Mouse (Mus musculus) hindbrain, embryonic 10.5 days (tissue): Measurements from ENCODE around the gene Anxa6. TPM values are rescaled to one million over a fixed set of nuclear protein-coding genes. Genes with fewer than 3 reads are reported as not detected.

Experiments
- DNase-seq: peaks from one replicate; pipeline ENCODE4 v3.0.0-alpha.2; 2017; ENCODE audit warnings: low spot score
- H3K27ac ChIP-seq: fragments of 300-500 bp; sonication (generic); 2 replicates; pipeline ENCODE4 v1.5.1; 2016; ENCODE audit warnings: mild to moderate bottlenecking, moderate library complexity
- H3K27me3 ChIP-seq: fragments of 300-500 bp; sonication (generic); 2 replicates; pipeline ENCODE4 v1.6.1; 2016; ENCODE audit warnings: mild to moderate bottlenecking; ENCODE audit not compliant: poor library complexity, insufficient read depth, severe bottlenecking
- H3K36me3 ChIP-seq: fragments of 300-500 bp; sonication (generic); 2 replicates; pipeline ENCODE4 v1.6.1; 2016; ENCODE audit warnings: mild to moderate bottlenecking, moderate library complexity
- H3K4me1 ChIP-seq: fragments of 300-500 bp; sonication (generic); replicated peaks from 2 replicates; pipeline ENCODE4 v1.6.1; 2016; ENCODE audit warnings: mild to moderate bottlenecking
- H3K4me3 ChIP-seq: fragments of 300-500 bp; sonication (generic); 2 replicates; pipeline ENCODE4 v1.5.1; 2016; ENCODE audit warnings: mild to moderate bottlenecking, moderate library complexity
- H3K9me3 ChIP-seq: fragments of 300-500 bp; sonication (generic); 2 replicates; pipeline ENCODE4 v1.6.1; 2016; ENCODE audit warnings: mild to moderate bottlenecking, moderate library complexity
- WGBS: fragments of 180-500 bp; shearing (Covaris S2); methylation state at CpG from one replicate; pipeline ENCODE4 v1.1.7; 2016; 5-methylcytosine and 5-hydroxymethylcytosine counted together
- polyA plus RNA-seq: library from polyadenylated mRNA; unstranded; fragments of >200 nt; fragmentation: Nextera tagmentation; extraction: Ambion mirVana; gene quantifications from 2 replicates; pipeline ENCODE4 v1.2.1, GENCODE M21; 2016

Gene Anxa6
- polyA plus RNA-seq, 1 experiment from 2014 or later: 68.8 TPM

DNA sequence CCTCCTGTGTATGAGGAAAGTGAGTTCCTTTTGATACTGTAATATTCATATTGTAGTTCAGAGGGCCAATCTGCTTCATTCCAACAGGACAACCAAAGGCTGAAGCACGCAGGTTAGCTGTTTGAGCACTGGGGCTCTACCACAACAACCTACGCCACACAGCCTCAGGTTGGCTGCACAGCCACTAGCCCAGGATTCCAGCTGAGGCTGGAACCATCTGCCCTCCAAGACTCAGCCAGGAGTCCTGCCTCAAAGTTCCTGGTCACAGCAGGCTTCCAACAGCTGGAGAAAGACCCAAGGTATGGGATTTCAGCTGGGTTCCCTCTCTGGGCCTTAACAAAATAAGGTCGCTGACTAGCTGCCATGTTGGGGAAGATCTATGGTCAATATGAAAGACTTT is 9.7 kb downstream of the Anxa6 start:
- 0 out of 2 replicates have a peak, but pooled peaks cover 2% of the 10 kb centered on the region for H3K36me3 ChIP-seq
- 73% methylated on average over 3 of the region's 3 CpGs for WGBS
- no peak for DNase-seq
- H3K9me3 ChIP-seq: no peaks in the 10 kb centered on the region
- H3K27ac ChIP-seq: peak overlapping the region; percentile 91
- peaks cover 73% of the 10 kb centered on the region for H3K4me1 ChIP-seq
- H3K4me3 ChIP-seq: no peak overlapping the region
- H3K27me3 ChIP-seq: no peaks in the 10 kb centered on the region

DNA sequence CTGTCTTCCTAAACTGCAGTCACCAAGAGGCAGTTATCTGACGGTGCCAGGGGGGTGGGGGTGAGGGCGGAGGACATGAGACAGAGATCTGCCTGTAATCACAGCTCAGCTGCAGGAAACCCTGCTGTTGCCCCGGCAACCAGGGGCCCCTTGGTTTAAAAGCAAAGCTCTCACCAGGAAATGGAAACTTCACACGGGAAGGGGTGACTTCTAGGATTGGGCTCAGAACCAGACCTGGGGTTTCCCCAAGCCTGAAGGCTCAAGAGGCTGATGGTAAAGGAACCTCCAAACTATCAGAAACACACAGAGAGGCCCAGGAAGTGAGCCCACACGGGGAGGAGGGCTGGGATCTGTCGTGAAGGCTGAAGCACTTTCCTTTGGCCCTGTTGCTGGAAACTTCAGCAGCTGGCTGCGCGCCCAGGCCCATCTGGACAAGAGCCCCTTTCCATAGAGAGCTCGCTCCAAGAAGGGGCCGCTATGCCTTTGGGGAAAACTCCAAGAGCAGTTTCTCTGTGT is 10.1 kb downstream of the Anxa6 start:
- 0 out of 2 replicates have a peak, but pooled peaks cover 2% of the 10 kb centered on the region for H3K36me3 ChIP-seq
- H3K4me1 ChIP-seq: peaks cover 76% of the 10 kb centered on the region
- peak; percentile 81 for DNase-seq
- peak overlapping the region; percentile 35 for H3K4me3 ChIP-seq
- peak overlapping the region; percentile 91 for H3K27ac ChIP-seq
- no peaks in the 10 kb centered on the region for H3K9me3 ChIP-seq
- H3K27me3 ChIP-seq: no peaks in the 10 kb centered on the region
- WGBS: 21% methylated on average over 10 of the region's 10 CpGs

DNA sequence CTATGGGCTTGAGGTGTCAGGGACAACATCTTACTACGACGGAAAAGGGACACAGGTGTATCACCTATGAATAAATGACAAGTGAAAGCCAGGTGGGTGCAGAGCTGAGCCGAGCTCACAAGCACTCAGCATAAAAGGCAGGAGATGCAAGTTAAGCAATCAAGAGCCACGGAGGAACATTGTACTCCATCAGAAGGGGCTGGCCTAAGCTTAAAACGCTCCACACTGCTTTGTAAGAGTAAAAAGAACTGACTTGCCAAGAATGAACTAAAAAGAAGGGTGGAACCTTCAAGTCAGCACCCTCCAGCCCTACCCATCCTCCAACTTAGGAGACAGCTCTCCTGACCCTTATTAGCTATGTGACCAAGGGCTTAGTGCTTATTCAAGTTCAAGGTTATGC is 10.7 kb downstream of the Anxa6 start:
- Histone ChIP-seq H3K27ac (peak overlapping the region; percentile 91), H3K4me1 (peaks cover 71% of the 10 kb centered on the region), H3K9me3 (no peaks in the 10 kb centered on the region), H3K4me3 (peak overlapping the region; percentile 35; the same call in 1 of the 2 replicates), H3K36me3 (0 out of 2 replicates have a peak, but pooled peaks cover 2% of the 10 kb centered on the region), H3K27me3 (no peaks in the 10 kb centered on the region)
- no peak for DNase-seq
- WGBS: 80% methylated on average over 5 of the region's 5 CpGs

DNA sequence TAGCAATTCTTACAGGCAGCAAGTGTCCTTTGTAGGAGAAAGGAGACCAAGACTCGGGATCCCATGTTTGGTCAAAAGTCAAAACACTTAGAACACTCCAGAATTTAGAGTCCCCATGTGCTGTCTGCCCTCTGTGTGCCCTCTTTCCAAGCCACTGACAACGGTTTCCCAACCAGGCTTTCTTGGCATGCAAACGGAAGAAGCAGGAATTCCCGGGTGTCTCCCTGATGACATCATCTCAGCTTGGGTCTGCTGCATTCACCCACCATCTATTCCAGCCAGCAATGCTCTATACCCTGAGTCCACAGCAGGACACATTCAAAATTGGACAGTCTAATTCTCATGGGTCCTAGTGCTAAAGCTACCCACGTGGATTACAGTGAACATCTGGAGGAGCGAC is 11.4 kb downstream of the Anxa6 start:
- Histone ChIP-seq H3K27ac (peak overlapping the region; percentile 91; the same call in 1 of the 2 replicates), H3K4me1 (peaks cover 67% of the 10 kb centered on the region), H3K9me3 (no peaks in the 10 kb centered on the region), H3K4me3 (no peak overlapping the region), H3K27me3 (no peaks in the 10 kb centered on the region), H3K36me3 (0 out of 2 replicates have a peak, but pooled peaks cover 2% of the 10 kb centered on the region)
- DNase-seq: no peak
- 62% methylated on average over 6 of the region's 6 CpGs for WGBS

GRCm38 (mm10) chr11:55021458-55021857 is 11.8 kb downstream of the Anxa6 start:
- Histone ChIP-seq H3K4me1 (peaks cover 66% of the 10 kb centered on the region), H3K4me3 (no peak overlapping the region), H3K9me3 (no peaks in the 10 kb centered on the region), H3K36me3 (0 out of 2 replicates have a peak, but pooled peaks cover 2% of the 10 kb centered on the region), H3K27ac (peak overlapping the region; percentile 6; the same call in 1 of the 2 replicates), H3K27me3 (no peaks in the 10 kb centered on the region)
- no peak for DNase-seq

DNA sequence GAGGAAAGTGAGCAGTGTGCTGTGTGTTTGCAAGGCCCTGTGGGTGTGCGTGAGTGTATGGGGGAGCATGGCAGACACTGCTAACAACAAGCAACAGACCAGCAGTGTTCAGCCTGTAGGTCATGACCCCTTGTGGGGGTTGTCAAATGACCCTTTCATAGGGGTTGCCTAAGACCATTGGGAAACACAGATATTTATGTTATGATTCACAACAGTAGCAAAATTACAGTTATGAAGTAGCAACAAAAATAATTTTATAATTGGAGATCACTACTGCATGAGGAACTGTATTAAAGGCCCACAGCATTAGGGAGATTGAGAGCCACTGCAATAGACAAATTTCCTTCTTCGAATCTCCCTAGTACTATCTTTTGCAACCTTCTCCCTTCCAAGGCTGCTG is 13.5 kb downstream of the Anxa6 start:
- no peak for DNase-seq
- Histone ChIP-seq H3K4me3 (no peak overlapping the region), H3K9me3 (no peaks in the 10 kb centered on the region), H3K36me3 (0 out of 2 replicates have a peak, but pooled peaks cover 6% of the 10 kb centered on the region), H3K27me3 (no peaks in the 10 kb centered on the region), H3K4me1 (peaks cover 71% of the 10 kb centered on the region), H3K27ac (peak overlapping the region; percentile 75)
- WGBS: 78% methylated on average over 2 of the region's 2 CpGs

DNA sequence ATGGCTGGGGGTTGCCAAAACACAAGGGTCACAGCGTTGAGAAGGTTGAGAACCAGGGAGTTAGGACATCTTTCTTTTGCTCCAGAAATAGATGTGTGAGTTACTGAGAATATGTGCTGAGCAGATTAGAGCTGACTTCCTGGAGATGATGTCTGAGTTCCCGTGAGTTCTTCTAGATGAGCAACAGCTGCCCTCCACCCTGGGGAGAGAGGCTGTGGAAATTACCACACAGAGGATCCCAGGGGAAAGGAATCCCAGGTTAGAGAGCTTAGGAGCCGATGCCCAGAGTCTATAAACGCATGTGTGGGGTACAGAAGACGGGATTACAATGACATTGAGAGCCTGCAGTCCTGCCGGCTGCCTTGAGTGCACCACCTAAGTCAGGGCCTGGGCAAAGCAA is 15.2 kb downstream of the Anxa6 start:
- 83% methylated on average over 6 of the region's 6 CpGs for WGBS
- Histone ChIP-seq H3K27ac (no peak overlapping the region), H3K27me3 (no peaks in the 10 kb centered on the region), H3K9me3 (no peaks in the 10 kb centered on the region), H3K4me1 (peaks cover 58% of the 10 kb centered on the region), H3K36me3 (peaks cover 18% of the 10 kb centered on the region; the same call in 1 of the 2 replicates), H3K4me3 (no peak overlapping the region)
- DNase-seq: no peak

GRCm38 (mm10) chr11:55017201-55017600 is 16.0 kb downstream of the Anxa6 start:
- H3K9me3 ChIP-seq: no peaks in the 10 kb centered on the region
- H3K36me3 ChIP-seq: peaks cover 18% of the 10 kb centered on the region; the same call in 1 of the 2 replicates
- no peak for DNase-seq
- 87% methylated on average over 2 of the region's 2 CpGs for WGBS
- H3K4me3 ChIP-seq: no peak overlapping the region
- H3K27me3 ChIP-seq: no peaks in the 10 kb centered on the region
- H3K27ac ChIP-seq: no peak overlapping the region
- peaks cover 52% of the 10 kb centered on the region for H3K4me1 ChIP-seq

DNA sequence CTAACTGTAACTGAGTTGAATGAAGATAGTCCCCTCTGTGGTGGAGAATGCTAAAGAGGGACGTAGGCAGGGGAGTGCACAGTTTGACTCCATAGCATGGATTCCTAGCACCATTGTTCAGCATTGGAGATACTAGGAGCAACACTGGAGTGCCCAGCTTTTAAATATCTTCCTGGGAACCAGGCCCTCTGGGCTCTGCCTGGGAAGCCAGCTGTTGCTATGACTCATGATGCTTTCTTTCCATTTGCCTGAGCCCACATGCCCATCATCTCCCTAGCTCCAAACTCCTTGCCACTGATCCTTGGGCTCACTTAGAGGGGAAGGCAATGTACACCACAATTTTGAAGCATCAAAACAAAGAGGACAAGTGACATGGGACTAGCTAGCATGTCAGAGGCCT is 16.5 kb downstream of the Anxa6 start:
- Histone ChIP-seq H3K9me3 (no peaks in the 10 kb centered on the region), H3K4me3 (no peak overlapping the region), H3K36me3 (peaks cover 22% of the 10 kb centered on the region; the same call in 1 of the 2 replicates), H3K27me3 (no peaks in the 10 kb centered on the region), H3K4me1 (peaks cover 48% of the 10 kb centered on the region), H3K27ac (no peak overlapping the region)
- no peak for DNase-seq
- 61% methylated on average over 1 of the region's 1 CpGs for WGBS

DNA sequence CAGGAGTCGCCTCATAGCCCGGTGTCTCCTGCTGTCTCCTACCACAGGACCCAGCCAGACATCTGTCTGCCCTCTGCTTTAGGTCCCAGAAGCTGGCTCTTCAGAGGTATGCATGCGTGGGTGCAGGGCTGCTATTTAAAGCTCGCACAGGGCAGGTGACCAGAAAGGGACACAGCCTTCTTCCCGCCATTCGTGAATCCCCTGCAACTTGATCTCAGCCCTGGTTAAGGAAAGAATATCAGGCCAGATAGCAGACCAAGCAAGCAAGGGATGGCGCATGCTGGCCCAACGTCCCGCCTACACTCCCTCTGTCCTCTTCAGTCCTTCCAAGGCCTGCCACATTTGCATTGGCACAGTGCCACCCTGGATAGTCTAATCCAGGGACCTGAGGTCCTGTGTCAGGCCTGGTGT is 17.4 kb downstream of the Anxa6 start:
- H3K36me3 ChIP-seq: peaks cover 29% of the 10 kb centered on the region; the same call in 1 of the 2 replicates
- no peaks in the 10 kb centered on the region for H3K9me3 ChIP-seq
- 80% methylated on average over 9 of the region's 9 CpGs for WGBS
- no peak for DNase-seq
- peaks cover 43% of the 10 kb centered on the region for H3K4me1 ChIP-seq
- H3K27ac ChIP-seq: peak overlapping the region; percentile 45; the same call in 1 of the 2 replicates
- no peak overlapping the region for H3K4me3 ChIP-seq
- H3K27me3 ChIP-seq: no peaks in the 10 kb centered on the region

DNA sequence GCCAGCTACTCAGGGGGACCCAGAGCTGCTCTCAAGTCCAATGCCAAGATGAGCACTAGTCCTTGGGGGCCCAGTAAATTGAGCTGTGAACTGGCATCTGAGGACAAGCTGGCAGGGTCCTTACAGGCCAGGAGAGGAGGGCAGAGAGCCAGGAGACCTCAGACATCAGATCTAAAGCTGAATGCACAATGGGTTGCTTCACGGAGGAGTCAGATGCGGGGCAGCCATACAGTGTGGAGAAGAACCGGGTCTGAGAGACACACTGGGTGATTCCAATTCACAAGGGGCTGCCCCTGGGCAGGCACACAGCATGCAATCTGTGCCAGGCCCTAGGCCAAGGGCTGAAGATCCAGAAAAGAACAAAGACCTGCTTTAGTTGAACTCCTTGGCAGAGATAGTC is 18.0 kb downstream of the Anxa6 start:
- no peak for DNase-seq
- Histone ChIP-seq H3K9me3 (no peaks in the 10 kb centered on the region), H3K36me3 (peaks cover 35% of the 10 kb centered on the region), H3K27me3 (no peaks in the 10 kb centered on the region), H3K4me1 (peaks cover 39% of the 10 kb centered on the region), H3K27ac (no peak overlapping the region), H3K4me3 (no peak overlapping the region)
- 84% methylated on average over 3 of the region's 3 CpGs for WGBS

DNA sequence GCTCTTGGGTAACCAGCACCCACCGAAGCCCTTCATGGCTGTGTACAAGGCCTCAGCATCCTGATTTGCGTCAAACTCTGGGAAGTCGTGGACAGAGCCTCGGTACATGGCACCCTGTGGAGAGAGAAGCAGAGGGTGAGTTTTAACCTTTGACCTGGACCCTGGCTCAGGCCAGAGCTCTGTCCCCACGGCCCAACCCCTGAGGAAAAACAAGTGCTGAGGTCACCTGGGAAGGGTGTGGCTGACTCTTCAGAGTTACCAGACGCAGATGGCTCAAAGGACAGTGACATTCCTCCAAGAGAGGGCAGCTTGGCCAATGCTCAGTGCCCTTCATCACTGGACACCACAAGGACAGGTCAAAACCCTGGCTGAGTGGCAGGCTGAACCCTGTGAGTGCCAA is 19.4 kb downstream of the Anxa6 start:
- H3K4me3 ChIP-seq: no peak overlapping the region

GRCm38 (mm10) chr11:55012551-55013521 is 20.4 kb downstream of the Anxa6 start:
- Histone ChIP-seq H3K9me3 (no peaks in the 10 kb centered on the region), H3K4me1 (peaks cover 18% of the 10 kb centered on the region), H3K27me3 (no peaks in the 10 kb centered on the region), H3K27ac (no peak overlapping the region), H3K4me3 (no peak overlapping the region), H3K36me3 (peaks cover 45% of the 10 kb centered on the region)
- WGBS: 85% methylated on average over 5 of the region's 5 CpGs
- no peak for DNase-seq

More for the DNA sequence above, 19.4 kb downstream of the Anxa6 start:
- Histone ChIP-seq H3K27me3 (no peaks in the 10 kb centered on the region), H3K9me3 (no peaks in the 10 kb centered on the region), H3K27ac (peak overlapping the region; percentile 23; the same call in 1 of the 2 replicates), H3K4me1 (peaks cover 24% of the 10 kb centered on the region), H3K36me3 (peaks cover 41% of the 10 kb centered on the region)
- 61% methylated on average over 6 of the region's 6 CpGs for WGBS
- no peak for DNase-seq
